Mouse (Mus musculus): Measurements from ENCODE around the gene Btbd1.

Btbd1 gene

DNA sequence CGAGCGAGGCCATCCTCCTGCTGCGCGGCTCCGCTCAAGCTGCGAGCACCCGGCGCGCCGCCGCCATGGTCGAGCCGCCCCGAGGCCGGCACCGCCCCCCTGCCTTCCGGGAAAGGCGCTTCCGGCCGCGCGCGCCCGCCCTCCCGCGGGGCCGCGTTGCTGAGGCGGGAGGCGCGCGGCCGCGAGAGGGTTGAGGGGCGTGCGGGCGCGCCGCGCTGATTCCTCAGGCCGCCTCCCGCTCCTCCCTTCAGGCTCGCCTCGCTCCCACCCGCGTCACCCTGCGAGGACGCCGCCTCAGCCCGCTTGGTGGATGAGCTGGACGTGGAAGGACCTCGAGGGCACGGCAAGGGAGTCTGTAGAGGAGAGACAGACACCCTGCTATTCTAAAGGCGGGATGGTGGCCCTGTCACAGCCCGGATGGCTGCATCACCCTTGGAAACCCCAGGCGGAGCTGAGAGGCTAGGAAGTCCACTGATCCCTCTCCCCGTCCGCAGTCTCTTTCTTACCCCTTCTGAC lies at the start of gene Btbd1:
Btbd1 (minus strand) TSS at position 53 of the 516 bp plus-strand sequence.
- DNase-seq, result peak; percentile 72 to 76

DNA sequence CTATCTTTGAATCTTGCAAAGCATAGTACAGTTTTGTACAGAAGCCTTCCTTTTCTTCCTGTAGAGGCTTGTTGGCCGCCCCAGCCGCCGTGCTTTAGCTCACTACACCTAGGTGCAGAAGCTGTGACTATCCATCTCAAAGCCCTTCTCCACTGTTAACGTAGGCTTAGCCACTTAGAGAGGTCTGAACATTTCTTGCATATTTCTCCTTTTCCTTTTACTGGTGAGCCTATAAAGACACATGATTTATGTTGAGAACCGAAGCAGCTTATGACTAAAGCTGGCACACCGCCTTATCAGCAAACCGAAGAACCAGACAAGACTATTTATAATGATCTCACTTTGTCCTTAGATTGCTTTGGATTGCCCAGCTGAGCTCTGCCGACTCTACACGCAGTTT lies 46.1 kb upstream of the Btbd1 start:
- DNase-seq, result no peak

DNA sequence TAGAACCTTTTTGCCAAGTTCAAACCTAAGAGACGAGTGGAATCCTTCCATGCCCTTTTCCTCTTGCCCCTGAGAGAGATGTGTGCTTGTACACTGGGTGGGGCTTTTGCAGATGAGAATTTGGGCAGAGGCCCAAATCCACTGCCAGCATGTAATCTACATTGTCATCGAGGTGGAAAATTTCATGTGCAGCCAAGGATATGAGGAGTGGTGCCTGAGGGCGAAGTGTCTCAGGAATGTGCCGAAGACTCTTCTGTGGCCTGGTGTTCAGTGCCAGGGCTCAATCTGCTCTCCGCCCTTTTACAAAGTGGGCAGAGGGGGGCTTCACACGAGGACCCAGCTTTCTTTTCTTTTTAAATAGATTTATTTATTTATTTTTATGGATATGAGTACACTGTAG lies 45.4 kb upstream of the Btbd1 start:
- no peak for DNase-seq

GRCm38 (mm10) chr7:81873807-81874206 lies 44.6 kb upstream of the Btbd1 start:
- DNase-seq, result no peak

- DNase-seq, result no peak
These were observed 43.3 kb upstream of the Btbd1 start for GRCm38 (mm10) chr7:81872493-81873013.

DNA sequence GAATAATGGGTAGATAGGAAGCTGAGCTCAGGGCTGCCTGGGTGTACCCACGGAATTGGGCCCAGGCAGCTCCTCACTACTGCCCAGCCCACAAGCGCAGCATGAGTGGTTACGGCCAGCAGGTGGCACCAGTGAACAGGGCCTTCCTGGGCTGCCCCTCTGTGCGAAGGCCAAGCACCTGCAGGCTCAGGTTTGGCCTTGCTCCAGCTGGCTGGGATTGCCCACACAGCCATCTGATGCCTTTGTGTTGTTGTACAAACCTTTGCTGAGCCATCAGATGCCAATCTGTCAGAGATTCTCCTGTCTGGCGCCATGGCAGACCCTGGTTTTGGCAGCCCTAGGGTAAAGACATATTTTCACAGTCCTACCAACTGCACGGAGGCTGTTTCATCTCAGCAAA lies 38.9 kb upstream of the Btbd1 start:
- DNase-seq, result peak; percentile 78 to 85

- no peak for DNase-seq
These were observed 38.1 kb upstream of the Btbd1 start for GRCm38 (mm10) chr7:81867231-81867930.

GRCm38 (mm10) chr7:81865937-81866336 lies 36.7 kb upstream of the Btbd1 start:
- DNase-seq, result no peak

DNA sequence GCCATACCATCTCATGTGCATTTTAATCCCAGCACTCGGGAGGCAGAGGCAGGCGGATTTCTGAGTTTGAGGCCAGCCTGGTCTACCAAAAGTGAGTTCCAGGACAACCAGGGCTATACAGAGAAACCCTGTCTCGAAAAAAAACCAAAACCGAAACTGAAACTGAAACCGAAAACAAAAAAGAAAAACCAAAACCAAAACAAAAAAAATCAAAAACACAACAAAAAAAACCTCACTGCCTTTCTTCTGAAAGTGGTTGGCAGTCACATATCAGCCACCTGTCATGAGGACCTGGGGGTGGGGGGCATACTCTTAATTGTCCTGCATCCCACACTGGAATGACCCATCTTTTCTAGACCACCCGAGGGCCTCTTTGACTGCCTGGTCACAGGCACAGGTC lies 35.3 kb upstream of the Btbd1 start:
- no peak for DNase-seq

DNA sequence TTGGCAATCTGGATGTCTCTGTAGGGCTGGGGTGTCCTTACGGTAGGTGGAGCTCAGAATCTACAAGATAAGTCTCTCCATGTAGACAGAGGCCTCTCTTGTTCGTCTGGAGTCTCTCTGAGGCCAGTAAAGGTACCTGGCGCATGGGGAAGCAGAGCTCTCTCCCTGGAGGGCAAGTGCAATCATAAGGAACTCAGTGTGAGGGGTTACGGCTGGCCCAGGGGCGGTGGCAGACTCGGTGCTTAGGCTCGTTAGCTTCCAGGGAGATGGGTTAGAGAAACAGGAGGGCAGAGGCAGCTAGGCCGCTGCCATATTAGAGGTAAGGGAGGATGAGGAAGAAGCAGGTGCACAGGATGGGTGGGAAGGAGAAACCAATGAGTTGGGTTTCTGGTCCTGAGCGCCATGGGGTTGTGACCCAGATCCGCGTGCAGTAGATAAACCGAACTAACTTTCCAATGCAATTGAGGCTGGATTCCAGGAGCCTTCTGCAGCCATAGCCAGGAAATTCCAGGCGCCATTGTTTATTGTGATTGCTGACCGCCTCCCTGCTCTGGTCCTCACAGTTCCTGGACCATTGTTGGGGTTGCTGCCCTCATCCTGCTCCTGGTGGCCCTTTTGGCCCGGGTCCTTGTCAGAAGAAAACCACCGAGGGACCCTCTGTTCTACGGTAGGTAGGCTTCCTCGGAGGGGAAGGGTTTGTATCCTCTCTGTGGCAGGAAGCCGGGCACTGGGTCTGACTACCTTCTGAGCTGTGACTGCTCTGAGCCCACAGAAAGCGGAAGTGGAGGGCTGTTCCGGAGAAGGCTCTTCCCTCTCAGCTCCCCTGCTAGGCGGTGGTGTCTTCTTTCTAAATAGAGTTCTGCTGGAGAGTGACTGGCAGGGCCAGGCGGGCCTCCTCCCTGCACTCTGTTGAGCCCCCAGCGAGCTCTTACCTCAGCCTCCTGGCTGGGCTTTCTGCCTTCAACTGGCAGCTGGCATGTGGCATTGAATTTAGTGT lies 33.7 kb upstream of the Btbd1 start:
- no peak for DNase-seq

DNA sequence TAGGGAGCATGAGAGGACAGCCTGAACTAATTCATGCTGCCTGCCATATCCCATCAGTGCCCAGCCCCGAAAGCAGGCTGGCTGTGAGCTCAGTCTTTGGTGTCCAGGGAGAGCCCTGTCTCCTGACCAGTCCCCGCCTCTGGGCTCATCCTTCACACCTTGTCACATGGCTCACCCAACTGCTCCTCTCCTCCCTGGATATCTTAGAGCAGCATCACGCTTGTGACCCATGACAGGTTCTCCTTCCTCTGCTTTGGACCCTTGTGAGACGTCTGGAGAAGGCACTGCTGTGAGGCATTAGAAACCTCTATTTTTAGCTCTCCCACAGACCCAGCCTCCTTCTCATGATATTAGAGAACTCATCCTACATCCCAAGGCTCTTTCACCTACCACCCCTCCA lies 32.7 kb upstream of the Btbd1 start:
- DNase-seq, result no peak

GRCm38 (mm10) chr7:81861461-81861860 lies 32.2 kb upstream of the Btbd1 start:
- no peak for DNase-seq

DNA sequence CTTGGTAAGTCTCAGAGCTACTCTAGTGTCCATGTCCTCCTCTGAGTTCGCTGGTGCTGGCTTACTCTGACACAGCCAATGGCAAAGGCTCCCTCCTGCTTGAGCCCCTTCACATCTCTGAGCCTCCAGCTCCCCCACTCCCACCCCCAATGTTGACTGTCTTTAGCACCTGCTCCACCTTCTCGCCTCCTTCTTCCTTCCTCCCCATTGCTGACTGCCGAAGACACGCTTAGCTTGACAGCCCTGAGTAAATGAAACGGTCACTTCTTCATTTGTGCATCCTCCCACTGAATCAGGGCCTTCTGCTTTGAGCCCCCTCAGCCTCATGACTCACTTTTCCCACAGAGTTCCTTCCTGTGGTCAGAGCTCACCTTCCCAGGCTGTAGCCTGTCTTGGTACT lies 31.8 kb upstream of the Btbd1 start:
- no peak for DNase-seq

DNA sequence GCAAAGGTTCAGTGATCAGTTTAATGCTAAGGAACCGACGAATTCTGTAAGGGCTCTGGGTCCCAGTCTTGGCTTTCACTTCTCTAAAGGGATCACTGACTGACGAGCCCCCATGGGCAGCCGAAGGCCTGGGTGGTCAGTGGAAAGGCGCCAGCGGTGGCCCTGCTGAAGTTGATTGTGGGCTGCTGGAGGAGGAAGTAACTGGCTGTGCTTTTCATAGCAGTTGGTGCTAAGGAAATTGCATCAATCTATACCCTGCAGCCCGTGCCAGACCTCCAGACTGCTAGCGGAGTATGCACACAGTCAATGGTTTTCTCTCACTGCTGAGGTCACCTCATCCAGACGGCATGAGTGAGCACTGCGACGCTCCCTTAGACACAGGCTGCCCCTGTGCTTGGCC lies 30.8 kb upstream of the Btbd1 start:
- no peak for DNase-seq

DNA sequence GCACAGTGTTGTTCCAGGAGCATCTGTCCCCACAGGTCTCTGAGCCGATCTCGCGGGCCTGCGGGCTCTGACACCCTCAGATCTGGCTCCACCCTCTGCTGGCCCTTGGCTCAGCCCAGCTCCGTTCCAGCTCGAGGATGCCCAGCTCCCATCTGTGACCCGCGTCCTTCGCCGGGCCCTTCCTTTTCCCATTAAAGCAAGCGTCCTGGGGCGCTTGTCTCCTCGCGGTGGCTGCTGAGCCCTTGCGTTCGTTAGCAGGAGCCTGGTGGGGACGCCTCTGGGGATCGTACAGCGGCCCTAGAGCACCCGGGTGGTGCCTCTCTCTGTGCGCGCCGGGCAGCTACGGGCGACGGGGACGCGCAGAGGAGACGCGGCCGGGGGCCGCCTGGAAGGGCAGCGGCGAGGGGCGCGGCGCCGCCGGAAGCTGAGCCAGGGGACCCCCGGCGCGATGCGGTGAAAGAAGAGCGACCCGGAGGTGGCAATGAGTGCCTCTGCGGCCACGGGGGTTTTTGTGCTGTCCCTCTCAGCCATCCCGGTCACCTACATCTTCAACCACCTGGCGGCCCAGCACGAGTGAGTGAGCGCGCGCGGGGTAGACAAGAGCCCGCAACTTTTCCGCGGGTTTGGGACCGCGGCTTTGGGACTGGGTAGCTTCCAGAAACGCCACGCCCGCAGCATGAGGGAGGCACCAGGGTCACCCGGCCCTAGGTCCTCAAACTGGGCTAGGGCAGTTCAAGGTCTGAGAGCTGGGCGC lies 29.9 kb upstream of the Btbd1 start, which contains the start of gene Tm6sf1:
Tm6sf1 (plus strand) TSS at position 34 of the 754 bp plus-strand sequence.
- no peak for DNase-seq

DNA sequence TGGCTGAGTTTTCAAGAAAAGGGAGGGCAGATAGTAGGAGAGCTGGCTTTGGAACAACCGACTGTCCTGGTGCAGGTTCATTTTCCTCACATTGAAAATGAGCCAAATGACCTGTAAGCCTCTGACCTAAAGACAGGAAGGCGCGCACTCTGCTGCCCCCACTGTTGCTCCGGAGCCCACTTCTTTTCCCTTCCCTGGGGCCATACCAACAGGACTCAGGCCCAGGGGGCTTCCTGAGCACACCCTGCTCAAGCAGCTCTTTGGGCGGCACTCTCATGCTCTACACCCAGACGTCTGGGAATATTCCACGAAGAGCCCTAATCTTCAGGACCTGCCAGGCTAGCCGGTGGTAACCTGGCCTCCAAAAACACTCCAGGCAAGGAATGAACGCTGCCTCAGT lies 29.0 kb upstream of the Btbd1 start:
- DNase-seq, result no peak

- DNase-seq, result no peak
These were observed 27.0 kb upstream of the Btbd1 start for GRCm38 (mm10) chr7:81856221-81856620.

GRCm38 (mm10) chr7:81855694-81856093 lies 26.5 kb upstream of the Btbd1 start, which contains the start of gene Gm10160:
TSS of gene Gm10160 (minus strand) at chr7:81855794.
- DNase-seq, result no peak

- no peak for DNase-seq
These were observed 25.5 kb upstream of the Btbd1 start for GRCm38 (mm10) chr7:81854568-81855307.

DNA sequence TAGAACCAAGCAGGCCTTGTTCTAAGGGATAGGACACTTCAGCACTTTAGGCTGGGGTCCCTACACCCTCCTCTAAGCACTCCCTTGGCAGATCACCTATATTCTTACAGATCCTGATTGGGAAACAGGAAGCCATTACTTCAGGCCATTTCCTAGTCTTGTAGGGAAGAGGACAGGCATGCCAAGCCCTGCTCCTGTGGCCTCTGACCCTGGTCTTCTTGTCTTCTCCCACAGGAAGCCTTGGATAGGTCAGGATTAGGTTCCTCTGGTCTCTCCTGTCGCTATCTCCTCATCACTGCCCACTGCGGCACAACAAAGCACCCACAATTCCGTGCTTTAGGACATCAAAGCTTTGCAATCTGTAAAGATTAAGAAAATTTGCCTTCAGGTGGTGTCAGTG lies 22.5 kb upstream of the Btbd1 start:
- no peak for DNase-seq

DNA sequence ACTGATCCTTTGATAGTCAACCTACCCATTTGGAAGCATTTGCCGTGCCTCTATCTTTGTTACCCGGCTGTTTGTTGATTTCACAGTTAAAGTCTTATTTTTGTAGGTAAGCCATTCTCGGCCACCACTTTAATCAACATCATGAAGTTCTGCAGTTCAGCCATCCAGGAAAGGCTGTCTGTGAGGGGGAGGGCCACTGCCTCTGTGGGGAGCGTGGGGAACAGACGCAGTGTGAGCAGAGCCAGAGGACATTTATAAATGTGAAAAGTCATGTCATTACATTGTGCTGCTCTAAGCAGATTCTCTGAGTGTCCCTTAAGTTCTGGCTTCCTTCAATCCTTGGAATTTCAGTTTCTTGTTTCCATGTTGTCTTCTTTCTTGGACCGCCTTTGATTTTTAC lies 20.9 kb upstream of the Btbd1 start:
- DNase-seq, result no peak

GRCm38 (mm10) chr7:81849633-81850032 lies 20.4 kb upstream of the Btbd1 start:
- DNase-seq, result no peak

Data from kidney, adult 8-10 months (tissue).